ENCODE assay signal across 17 mouse cellular contexts in the genomic region with DNA sequence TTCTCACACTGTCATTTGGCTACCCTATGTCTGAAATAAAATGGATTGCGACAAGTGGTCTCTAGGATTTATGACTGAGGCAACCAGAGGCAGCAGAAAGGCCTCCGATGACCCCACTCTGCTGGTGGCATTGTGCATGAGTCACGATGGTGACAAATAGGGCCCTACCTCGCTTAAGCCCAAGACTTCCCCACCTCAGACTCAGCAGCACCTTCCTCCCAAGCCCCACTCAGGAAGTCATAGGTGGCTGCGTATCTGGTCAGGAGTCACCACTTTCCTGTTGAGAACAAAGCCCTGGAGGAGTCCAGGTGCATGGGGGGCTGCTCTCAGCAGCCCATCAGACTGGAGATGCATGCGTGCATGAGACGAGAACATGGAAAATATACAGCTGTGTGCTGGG. TPM values are rescaled to one million over a fixed set of nuclear protein-coding genes. Genes with fewer than 3 reads are reported as not detected.
DNase-seq lines count a peak whose midpoint lies in the region; ATAC-seq lines count a peak whose summit lies in the region.
"Had no signal": no experiment of that assay in that cellular context is flagged by ENCODE, and none has a peak within 500 bp of the region (broad histone marks: within the 10 kb centered on the region; RNA-seq: fewer than 3 reads in every experiment).

No protein-coding gene starts in this region.

- peak; percentile 4 for ATAC-seq in activated CD4-positive, CD25-positive, alpha-beta regulatory T cell, adult 4 months
- ATAC-seq: intestine, embryonic 16.5 days; liver, embryonic 12.5 days; midbrain, embryonic 16.5 days had no signal

- DNase-seq in thymus, adult 18-20 months, result peak; percentile 49 to 72
- DNase-seq in thymus, postnatal 10 days (ENCODE audit: low spot score in 2 of 2), result no peak
- peak; percentile 70 to 78 for DNase-seq in natural killer cell, adult 2 months (ENCODE audit: low spot score in 2 of 2)
- DNase-seq in thymus, postnatal 4 days, result peak; percentile 55
- no peak for DNase-seq in urinary bladder, postnatal 14 days (ENCODE audit: low spot score)
- no peak for DNase-seq in right cerebral cortex, adult 2 months (ENCODE audit: low spot score in 2 of 2)
- DNase-seq in right cerebral cortex, postnatal 10 days (ENCODE audit: low spot score in 2 of 2), result no peak
- DNase-seq: cerebellum, adult 8-10 months; embryo, embryonic 11 days; gastrocnemius, postnatal 25 days; heart, postnatal 14 days; layer of hippocampus, postnatal 36 days had no signal

RNA-seq across cellular contexts. Expression of gene Traf1, which starts 3.0 kb away (rescaled TPM):
- 100 to 1,000 TPM; 213 to 237 TPM for polyA plus RNA-seq in activated CD4-positive, CD25-positive, alpha-beta regulatory T cell, adult 4 months (2017; shearing (Covaris generic))
- polyA plus RNA-seq: limb, embryonic 10.5 days had no signal

RNA-seq across cellular contexts. Expression of gene Phf19, which starts 44.8 kb away (rescaled TPM):
- 1 to 10 TPM; 1.2 to 1.8 TPM for polyA plus RNA-seq in activated CD4-positive, CD25-positive, alpha-beta regulatory T cell, adult 4 months (2017; shearing (Covaris generic))

Comparison
In these comparisons a context has a peak if more than half of its experiments do, and no peak if none do; other contexts are left out.
1. DNase-seq: peak in thymus, adult 18-20 months (2 of 2), natural killer cell, adult 2 months (2 of 2) and thymus, postnatal 4 days (single experiment); none in thymus, postnatal 10 days (0 of 2), urinary bladder, postnatal 14 days (single experiment), right cerebral cortex, adult 2 months (0 of 2) and right cerebral cortex, postnatal 10 days (0 of 2).